16 mouse cellular contexts compared by ENCODE assay signal in genomic region chr10:68124985-68125384, GRCm38 (mm10).
DNase-seq lines count a peak whose midpoint lies in the region; ATAC-seq and TF ChIP-seq lines count a peak whose summit lies in the region.
"Had no signal": no experiment of that assay in that cellular context is flagged by ENCODE, and none has a peak within 500 bp of the region (broad histone marks: within the 10 kb centered on the region; RNA-seq: fewer than 3 reads in every experiment).

No protein-coding gene starts in this region.

- WGBS in embryonic facial prominence, embryonic 14.5 days = 50% methylated on average over 2 of the region's 2 CpGs
- 0% methylated on average over 2 of the region's 2 CpGs for WGBS in macrophage (ENCODE audit: missing documents)

- ATAC-seq in embryonic facial prominence, embryonic 14.5 days (ENCODE audit: low read depth) = no peak
- ATAC-seq: forebrain, postnatal 0 days had no signal

- H3K27me3 ChIP-seq in embryonic facial prominence, embryonic 14.5 days (replicated peaks; ENCODE audit: control insufficient read depth, insufficient read depth, low read length) = no peaks in the 10 kb centered on the region
- H3K27me3 ChIP-seq: hindbrain, embryonic 15.5 days; kidney, embryonic 15.5 days; limb, embryonic 15.5 days; midbrain, embryonic 13.5 days had no signal

- H3K4me1 ChIP-seq in embryonic facial prominence, embryonic 14.5 days (ENCODE audit: control insufficient read depth, insufficient read depth, low read length) = peaks cover 32% of the 10 kb centered on the region; the same call in 1 of the 2 replicates

- H3K9me3 ChIP-seq in embryonic facial prominence, embryonic 14.5 days (ENCODE audit: control insufficient read depth, low read length) = no peaks in the 10 kb centered on the region
- H3K9me3 ChIP-seq: hindbrain, embryonic 15.5 days; kidney, embryonic 15.5 days; limb, embryonic 15.5 days; midbrain, embryonic 13.5 days had no signal

- no peak overlapping the region for H3K4me3 ChIP-seq in gastrocnemius, adult 2 months
- no peak overlapping the region for H3K4me3 ChIP-seq in embryonic facial prominence, embryonic 14.5 days (ENCODE audit: low read depth, low read length)
- no peak overlapping the region for H3K4me3 ChIP-seq in macrophage (ENCODE audit: inconsistent target)
- H3K4me3 ChIP-seq: erythroblast, embryonic 14.5 days; hindbrain, embryonic 15.5 days; kidney, embryonic 15.5 days; limb, embryonic 15.5 days; midbrain, embryonic 13.5 days had no signal

- H3K36me3 ChIP-seq in embryonic facial prominence, embryonic 14.5 days (ENCODE audit: control insufficient read depth, insufficient read depth, low read length) = peaks cover 29% of the 10 kb centered on the region
- peaks cover 30% of the 10 kb centered on the region for H3K36me3 ChIP-seq in macrophage (ENCODE audit: inconsistent target)
- H3K36me3 ChIP-seq: G1E had no signal

- H3K9ac ChIP-seq in embryonic facial prominence, embryonic 14.5 days (ENCODE audit: low read depth, low read length) = no peak overlapping the region
- H3K9ac ChIP-seq: forebrain, postnatal 0 days; hindbrain, embryonic 15.5 days; kidney, embryonic 15.5 days; limb, embryonic 15.5 days; midbrain, embryonic 13.5 days had no signal

- intact Hi-C loops in gastrocnemius, adult 2 months (cut with DNase I) = loop anchor here (5.0 kb wide), 1 partner anchor 33 kb away; no protein-coding TSS in a partner anchor

- H3K79me2 ChIP-seq in macrophage (ENCODE audit: inconsistent target) = peaks cover 6% of the 10 kb centered on the region; the same call in 1 of the 2 replicates

- no peak overlapping the region for H3K4me2 ChIP-seq in embryonic facial prominence, embryonic 14.5 days (ENCODE audit: low read depth, low read length)
- H3K4me2 ChIP-seq: hindbrain, embryonic 15.5 days; kidney, embryonic 15.5 days; limb, embryonic 15.5 days; midbrain, embryonic 13.5 days had no signal

- DNase-seq in gastrocnemius, adult 2 months = no peak
- no peak for DNase-seq in gastrocnemius, adult 18-20 months (ENCODE audit: low spot score)
- DNase-seq in 3T3-L1 (ENCODE audit: low read depth, low spot score) = peak; percentile 56
- DNase-seq in embryonic facial prominence, embryonic 14.5 days (ENCODE audit: low spot score) = peak; percentile 59
- DNase-seq in thymus, postnatal 4 days = no peak
- DNase-seq in embryo, embryonic 9.5 days (ENCODE audit: extremely low spot score) = no peak
- DNase-seq in layer of hippocampus, adult 9-11 months = no peak
- DNase-seq: cerebellum, adult 11-12 months; forebrain, postnatal 0 days had no signal

- H3K27ac ChIP-seq in gastrocnemius, adult 2 months = peak overlapping the region; percentile 87
- H3K27ac ChIP-seq in embryonic facial prominence, embryonic 14.5 days (replicated peaks; ENCODE audit: low read depth, low read length) = 0 out of 2 replicates have a peak overlapping the region, but pooled peaks have one; percentile 24
- peak overlapping the region; percentile 39 for H3K27ac ChIP-seq in macrophage
- H3K27ac ChIP-seq: hindbrain, embryonic 15.5 days; kidney, embryonic 15.5 days; limb, embryonic 15.5 days; midbrain, embryonic 13.5 days had no signal

- TF ChIP-seq CTCF in gastrocnemius, adult 2 months (IDR thresholded peaks at IDR 0.05) = no peak

Comparison
In these comparisons a context has a peak if more than half of its experiments do, and no peak if none do; other contexts are left out.
1. DNase-seq: peak in 3T3-L1 (single experiment) and embryonic facial prominence, embryonic 14.5 days (single experiment); none in gastrocnemius, adult 2 months (single experiment), gastrocnemius, adult 18-20 months (single experiment), thymus, postnatal 4 days (single experiment), embryo, embryonic 9.5 days (single experiment) and layer of hippocampus, adult 9-11 months (single experiment).
2. H3K27ac ChIP-seq: peak in every context shown above with its lines; median percentile 87 in gastrocnemius, adult 2 months; 39 in macrophage; 24 in embryonic facial prominence, embryonic 14.5 days.